Mouse (Mus musculus) midbrain, embryonic 10.5 days (tissue): ENCODE measurements around the gene Rrp9. TPM values are rescaled to one million over a fixed set of nuclear protein-coding genes. Genes with fewer than 3 reads are reported as not detected.
"Not testable (repeated sequence)": the region's sequence is repeated elsewhere in the genome, so short reads cannot be mapped to it uniquely, and the experiment has no call there.

Experiments used
- DNase-seq: peaks from one replicate; pipeline ENCODE4 v3.0.0-alpha.2; 2017; ENCODE audit warnings: low spot score
- H3K27ac ChIP-seq: fragments of 300-500 bp; sonication (generic); replicated peaks from 2 replicates; pipeline ENCODE4 v1.5.1; 2016; ENCODE audit warnings: mild to moderate bottlenecking
- H3K27me3 ChIP-seq: fragments of 300-500 bp; sonication (generic); 2 replicates; pipeline ENCODE4 v1.6.1; 2016; ENCODE audit warnings: low read depth, mild to moderate bottlenecking; ENCODE audit not compliant: poor library complexity, severe bottlenecking
- H3K36me3 ChIP-seq: fragments of 300-500 bp; sonication (generic); 2 replicates; pipeline ENCODE4 v1.6.1; 2016; ENCODE audit warnings: mild to moderate bottlenecking, moderate library complexity
- H3K4me1 ChIP-seq: fragments of 300-500 bp; sonication (generic); 2 replicates; pipeline ENCODE4 v1.6.1; 2016
- H3K4me3 ChIP-seq: fragments of 300-500 bp; sonication (generic); 2 replicates; pipeline ENCODE4 v1.5.1; 2016; ENCODE audit warnings: mild to moderate bottlenecking, moderate library complexity
- H3K9me3 ChIP-seq: fragments of 300-500 bp; sonication (generic); replicated peaks from 2 replicates; pipeline ENCODE4 v1.6.1; 2016; ENCODE audit warnings: mild to moderate bottlenecking
- WGBS: fragments of 180-500 bp; shearing (Covaris S2); methylation state at CpG from one replicate; pipeline ENCODE4 v1.1.7; 2016; 5-methylcytosine and 5-hydroxymethylcytosine counted together
- polyA plus RNA-seq: library from polyadenylated mRNA; unstranded; fragments of >200 nt; fragmentation: Nextera tagmentation; extraction: Ambion mirVana; gene quantifications from 2 replicates; pipeline ENCODE4 v1.2.1, GENCODE M21; 2016

Gene Rrp9
- polyA plus RNA-seq, 1 experiment from 2014 or later, result 74.9 TPM

DNA sequence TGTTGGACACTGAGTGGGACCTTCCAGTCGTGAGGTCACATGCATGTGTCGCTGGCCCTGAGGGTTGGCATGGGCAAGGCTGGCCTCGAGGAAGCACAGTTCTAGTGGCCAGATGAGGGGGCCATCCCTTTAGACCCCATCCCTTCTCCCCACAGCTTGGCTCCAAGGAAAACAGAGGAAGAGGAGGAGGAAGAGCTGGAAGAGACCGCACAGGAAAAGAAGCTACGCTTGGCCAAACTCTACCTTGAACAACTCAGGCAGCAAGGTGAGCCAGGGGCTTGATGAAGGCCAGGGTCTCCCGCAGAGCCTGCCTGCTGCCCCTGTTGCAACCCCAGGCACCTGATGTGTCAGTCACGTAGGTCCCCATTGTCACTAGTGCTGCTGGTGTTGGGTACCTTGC is 4.8 kb downstream of the Rrp9 start:
- Histone ChIP-seq H3K27me3 (no peaks in the 10 kb centered on the region), H3K4me3 (no peak overlapping the region), H3K36me3 (peaks cover 65% of the 10 kb centered on the region), H3K9me3 (no peaks in the 10 kb centered on the region), H3K4me1 (peaks cover 28% of the 10 kb centered on the region), H3K27ac (no peak overlapping the region)
- 95% methylated on average over 7 of the region's 7 CpGs for WGBS
- no peak for DNase-seq

DNA sequence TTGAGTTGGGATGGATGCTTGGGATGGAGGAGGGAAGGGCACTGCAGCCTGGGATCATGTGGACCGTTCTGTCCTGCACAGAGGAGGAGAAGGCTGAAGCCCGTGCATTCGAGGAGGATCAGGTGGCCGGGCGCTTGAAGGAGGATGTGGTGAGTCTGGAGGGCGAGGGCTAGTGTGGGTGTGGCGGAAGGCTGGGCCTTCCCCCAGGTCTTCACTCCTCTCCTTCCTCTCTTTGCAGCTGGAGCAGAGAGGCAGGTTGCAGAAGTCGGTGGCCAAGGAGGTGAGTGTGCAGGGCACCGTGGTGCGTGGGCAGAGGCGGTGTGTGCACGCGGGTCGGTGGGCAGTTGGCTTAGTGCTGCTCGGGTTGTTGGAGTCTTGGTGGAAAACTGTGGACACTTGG is 5.3 kb downstream of the Rrp9 start:
- WGBS, result 97% methylated on average over 15 of the region's 15 CpGs
- Histone ChIP-seq H3K27ac (no peak overlapping the region), H3K36me3 (peaks cover 70% of the 10 kb centered on the region), H3K27me3 (no peaks in the 10 kb centered on the region), H3K4me3 (no peak overlapping the region), H3K9me3 (no peaks in the 10 kb centered on the region), H3K4me1 (peaks cover 23% of the 10 kb centered on the region)
- no peak for DNase-seq

DNA sequence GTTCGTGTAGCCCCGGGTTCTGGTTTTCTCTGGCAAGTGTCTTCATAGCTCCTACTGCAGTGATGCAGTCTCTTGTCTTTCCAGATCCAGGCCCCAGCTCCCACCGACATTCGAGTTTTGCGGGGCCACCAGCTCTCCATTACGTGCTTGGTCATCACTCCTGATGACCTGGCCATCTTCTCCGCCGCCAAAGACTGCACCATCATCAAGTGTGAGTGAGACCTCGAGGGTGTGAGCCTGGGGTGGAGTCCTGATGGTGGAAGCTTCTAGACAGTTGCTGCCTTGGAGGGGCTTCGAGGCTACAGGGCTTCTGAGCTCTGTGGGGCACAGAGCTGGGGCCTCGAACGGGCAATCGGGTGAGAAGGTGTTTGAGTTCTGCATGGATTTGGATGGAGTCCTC is 5.9 kb downstream of the Rrp9 start:
- DNase-seq, result no peak
- Histone ChIP-seq H3K4me1 (peaks cover 17% of the 10 kb centered on the region), H3K27ac (no peak overlapping the region), H3K4me3 (no peak overlapping the region), H3K9me3 (no peaks in the 10 kb centered on the region), H3K36me3 (peaks cover 75% of the 10 kb centered on the region), H3K27me3 (no peaks in the 10 kb centered on the region)
- 94% methylated on average over 13 of the region's 13 CpGs for WGBS

DNA sequence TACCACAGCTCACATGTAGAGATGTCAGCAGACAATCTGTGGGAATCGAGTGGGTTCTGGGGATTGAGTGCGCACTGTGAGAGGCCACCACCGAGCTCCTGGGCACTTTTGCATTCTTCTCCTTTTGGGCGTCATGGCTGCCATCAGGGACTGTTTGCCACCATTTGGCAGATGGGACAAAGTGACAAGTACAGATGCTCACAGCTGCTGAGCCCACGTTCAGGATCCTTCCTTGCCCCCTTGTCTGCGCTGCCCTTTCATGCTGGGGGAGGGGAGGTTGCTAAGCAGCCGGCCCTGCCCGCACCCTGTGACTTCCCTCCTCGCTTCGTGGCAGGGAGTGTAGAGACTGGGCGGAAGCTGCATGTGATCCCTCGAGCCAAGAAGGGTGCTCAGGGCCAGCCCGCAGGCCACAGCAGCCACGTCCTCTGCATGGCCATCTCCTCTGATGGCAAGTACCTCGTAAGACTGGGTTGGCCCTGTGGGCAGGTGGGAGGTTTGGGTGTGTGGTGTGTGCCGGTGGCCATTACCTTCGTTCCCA is 6.9 kb downstream of the Rrp9 start:
- Histone ChIP-seq H3K27ac (no peak overlapping the region), H3K4me1 (peaks cover 9% of the 10 kb centered on the region), H3K9me3 (no peaks in the 10 kb centered on the region), H3K27me3 (no peaks in the 10 kb centered on the region), H3K36me3 (peaks cover 75% of the 10 kb centered on the region), H3K4me3 (no peak overlapping the region)
- WGBS, result 88% methylated on average over 17 of the region's 17 CpGs
- DNase-seq, result no peak

DNA sequence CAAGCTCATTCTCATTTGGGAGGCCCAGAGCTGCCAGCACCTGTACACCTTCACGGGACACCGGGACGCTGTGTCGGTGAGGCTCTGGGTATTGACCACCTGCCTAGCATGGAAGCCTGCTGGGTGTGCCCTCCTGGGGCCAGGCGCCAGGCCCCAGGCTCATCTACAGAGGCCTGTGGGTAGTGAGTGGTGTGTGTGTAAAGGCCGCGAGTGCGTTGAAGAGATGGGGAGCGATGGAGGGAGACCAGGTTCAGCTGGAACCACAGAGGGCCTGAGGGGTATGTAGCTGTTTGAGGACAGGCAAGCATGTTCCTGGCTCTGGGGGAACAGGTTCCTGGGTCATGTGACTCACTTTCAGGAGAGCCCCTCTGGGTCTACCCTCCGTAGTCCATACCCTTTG is 7.4 kb downstream of the Rrp9 start:
- no peak overlapping the region for H3K27ac ChIP-seq
- no peaks in the 10 kb centered on the region for H3K9me3 ChIP-seq
- H3K4me1 ChIP-seq, result peaks cover 4% of the 10 kb centered on the region
- 95% methylated on average over 10 of the region's 10 CpGs for WGBS
- H3K27me3 ChIP-seq, result no peaks in the 10 kb centered on the region
- DNase-seq, result no peak
- peaks cover 75% of the 10 kb centered on the region for H3K36me3 ChIP-seq
- no peak overlapping the region for H3K4me3 ChIP-seq

DNA sequence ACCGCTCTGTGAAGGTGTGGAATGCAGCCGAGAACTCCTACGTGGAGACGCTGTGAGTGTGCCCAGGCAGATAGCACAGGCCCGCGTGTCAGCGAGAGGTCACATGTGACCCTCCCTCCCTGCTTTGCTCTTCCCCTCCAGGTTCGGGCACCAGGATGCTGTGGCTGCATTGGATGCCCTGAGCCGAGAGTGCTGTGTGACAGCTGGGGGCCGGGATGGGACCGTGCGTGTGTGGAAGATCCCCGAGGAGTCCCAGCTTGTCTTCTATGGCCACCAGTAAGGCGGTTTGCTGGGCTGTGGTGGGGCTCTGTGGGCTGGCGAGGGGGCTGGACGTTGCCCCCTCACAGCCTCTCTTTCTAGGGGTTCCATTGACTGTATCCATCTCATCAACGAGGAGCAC is 7.8 kb downstream of the Rrp9 start:
- 94% methylated on average over 17 of the region's 17 CpGs for WGBS
- H3K4me1 ChIP-seq, result no peaks in the 10 kb centered on the region
- H3K36me3 ChIP-seq, result peaks cover 75% of the 10 kb centered on the region
- DNase-seq, result no peak
- no peaks in the 10 kb centered on the region for H3K9me3 ChIP-seq
- H3K27ac ChIP-seq, result no peak overlapping the region
- no peaks in the 10 kb centered on the region for H3K27me3 ChIP-seq
- H3K4me3 ChIP-seq, result no peak overlapping the region

DNA sequence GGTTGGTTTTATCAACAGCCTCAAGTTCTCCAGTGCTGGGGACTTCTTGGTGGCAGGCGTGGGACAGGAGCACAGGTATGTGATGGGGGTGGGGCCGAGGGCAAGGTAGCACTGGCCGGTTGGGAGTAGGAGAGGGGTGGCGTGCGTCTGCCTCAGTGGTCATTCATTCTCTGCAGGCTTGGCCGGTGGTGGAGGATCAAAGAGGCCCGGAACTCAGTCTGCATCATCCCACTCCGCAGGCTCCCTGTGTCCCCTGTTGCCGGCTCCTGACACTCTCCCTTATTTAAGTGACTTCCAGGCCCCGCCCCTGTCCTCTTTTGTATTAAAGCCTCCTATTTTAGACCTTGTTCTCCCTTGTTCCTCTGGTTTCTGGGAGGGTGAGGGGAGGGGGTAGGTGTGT is 9.3 kb downstream of the Rrp9 start:
- WGBS, result 81% methylated on average over 10 of the region's 10 CpGs
- H3K36me3 ChIP-seq, result peaks cover 63% of the 10 kb centered on the region

DNA sequence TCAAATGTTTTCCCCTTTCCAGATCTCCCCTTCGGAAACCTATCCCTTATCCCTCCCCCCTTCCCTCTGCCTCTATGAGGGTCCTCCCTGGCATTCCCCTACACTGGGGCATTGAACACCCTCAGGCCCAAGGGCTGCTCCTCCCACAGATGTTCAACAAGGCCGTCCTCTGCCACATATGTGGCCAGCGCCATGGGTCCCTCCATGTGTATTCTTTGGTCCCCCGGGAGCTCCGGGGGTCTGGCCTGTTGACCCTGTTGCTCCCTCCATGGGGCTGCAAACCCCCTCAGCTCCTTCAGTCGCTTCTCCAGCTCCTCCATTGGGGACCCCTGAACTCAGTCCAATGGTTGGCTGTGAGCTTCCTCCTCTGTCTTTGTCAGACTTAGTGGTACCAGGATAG is 11.8 kb downstream of the Rrp9 start:
- peaks cover 39% of the 10 kb centered on the region for H3K36me3 ChIP-seq
- 90% methylated on average over 6 of the region's 6 CpGs for WGBS
- not testable (repeated sequence) for H3K27me3 ChIP-seq, H3K4me3 ChIP-seq, H3K4me1 ChIP-seq, H3K9me3 ChIP-seq, DNase-seq, H3K27ac ChIP-seq

More for the DNA sequence above, 9.3 kb downstream of the Rrp9 start:
- DNase-seq, result no peak
- Histone ChIP-seq H3K27ac (no peak overlapping the region), H3K27me3 (no peaks in the 10 kb centered on the region), H3K4me1 (no peaks in the 10 kb centered on the region), H3K4me3 (no peak overlapping the region), H3K9me3 (no peaks in the 10 kb centered on the region)

DNA sequence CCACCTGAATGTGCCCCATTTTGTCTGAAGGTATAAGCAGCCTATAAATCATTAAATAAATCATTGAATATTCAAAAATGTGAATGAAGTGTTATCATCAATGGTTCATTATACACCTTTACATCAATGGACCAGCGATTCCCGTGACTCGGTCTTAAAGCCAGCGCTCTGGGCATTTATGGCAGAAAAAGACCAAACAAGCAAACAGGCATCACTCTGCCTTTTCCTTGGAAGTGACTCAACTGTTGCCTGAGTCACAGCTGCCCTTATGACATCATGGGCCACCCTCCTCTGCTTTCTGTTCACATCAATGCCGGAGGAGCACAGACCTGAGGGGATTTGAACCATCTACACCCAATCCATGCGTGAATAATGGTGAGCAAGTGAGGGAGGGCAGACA is 23.9 kb downstream of the Rrp9 start, which contains the start of gene Iqcf1:
Gene Iqcf1, plus strand, starts transcription at position 301 of the 400 bp plus-strand sequence.
- Histone ChIP-seq H3K9me3 (no peaks in the 10 kb centered on the region), H3K4me3 (no peak within 1 kb of the TSS), H3K4me1 (no peaks in the 10 kb centered on the region), H3K27me3 (no peaks in the 10 kb centered on the region), H3K27ac (no peak within 1 kb of the TSS), H3K36me3 (no peaks in the 10 kb centered on the region)
- WGBS, result 93% methylated on average over 6 of the region's 6 CpGs
- DNase-seq, result no peak

DNA sequence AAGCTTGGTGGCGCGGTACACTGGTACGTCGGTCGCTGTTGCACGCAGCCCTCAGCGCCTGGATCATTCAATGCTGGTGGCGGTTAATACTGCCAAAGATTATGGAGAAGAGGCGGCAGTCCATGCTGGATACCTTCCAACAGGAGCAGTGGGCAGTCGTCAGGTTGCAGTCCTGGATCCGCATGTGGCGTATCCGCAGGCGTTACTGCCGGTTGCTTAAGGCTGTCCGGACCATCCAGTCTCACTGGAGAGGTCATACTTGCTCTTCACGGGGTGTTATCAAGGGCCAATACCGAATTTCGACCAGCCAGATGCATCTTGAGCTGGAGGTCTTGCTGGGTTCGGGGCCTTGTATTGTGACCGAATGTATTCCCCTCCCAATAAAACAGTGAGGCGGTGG is 26.1 kb downstream of the Rrp9 start:
- Histone ChIP-seq H3K4me3 (no peak overlapping the region), H3K36me3 (no peaks in the 10 kb centered on the region), H3K9me3 (no peaks in the 10 kb centered on the region), H3K27ac (no peak overlapping the region), H3K27me3 (no peaks in the 10 kb centered on the region), H3K4me1 (no peaks in the 10 kb centered on the region)
- no peak for DNase-seq
- WGBS, result 90% methylated on average over 22 of the region's 22 CpGs

DNA sequence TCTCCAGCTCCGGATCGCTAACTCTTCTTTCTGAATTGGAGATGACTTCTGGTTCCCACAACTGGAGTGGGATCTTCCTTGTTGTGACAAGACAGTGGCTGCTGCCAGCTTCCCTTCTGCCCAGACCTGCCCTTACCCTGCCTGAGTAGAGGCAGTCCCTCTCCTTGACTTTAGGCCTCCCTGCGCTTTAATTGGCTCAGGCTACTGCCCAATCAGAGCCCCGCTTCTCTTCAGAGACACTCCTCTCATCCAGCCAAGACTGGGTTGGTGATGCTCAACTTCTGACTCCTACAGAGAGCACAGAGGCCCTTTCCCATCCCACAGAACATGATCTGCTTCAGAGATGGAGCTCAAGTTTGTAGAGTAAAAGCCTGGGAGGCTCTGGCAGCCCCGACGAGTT is 28.5 kb downstream of the Rrp9 start:
- no peak for DNase-seq

DNA sequence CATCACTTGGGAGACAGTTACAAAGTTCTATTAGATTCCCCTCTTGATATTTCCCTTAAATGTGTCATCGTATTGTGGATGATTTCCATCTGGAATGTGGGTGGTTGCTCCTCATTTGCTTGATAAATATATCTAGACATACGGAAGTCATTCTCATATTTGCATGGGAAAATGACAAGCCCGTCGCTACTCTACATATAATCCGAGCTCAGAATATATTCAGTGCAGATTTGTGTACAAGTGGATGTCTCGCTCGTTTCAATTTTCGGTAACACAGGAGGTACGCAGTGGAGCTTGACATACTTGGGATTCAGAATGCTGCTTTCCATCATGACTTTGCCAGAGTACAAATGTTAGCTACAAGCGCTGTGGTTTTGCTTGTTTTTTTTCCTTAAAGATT is 33.6 kb downstream of the Rrp9 start:
- no peaks in the 10 kb centered on the region for H3K27me3 ChIP-seq
- DNase-seq, result no peak
- H3K4me3 ChIP-seq, result no peak overlapping the region
- no peaks in the 10 kb centered on the region for H3K9me3 ChIP-seq
- no peak overlapping the region for H3K27ac ChIP-seq
- H3K36me3 ChIP-seq, result no peaks in the 10 kb centered on the region
- H3K4me1 ChIP-seq, result no peaks in the 10 kb centered on the region
- 95% methylated on average over 10 of the region's 10 CpGs for WGBS

More for the DNA sequence above, 28.5 kb downstream of the Rrp9 start:
- 71% methylated on average over 6 of the region's 6 CpGs for WGBS
- H3K27ac ChIP-seq, result no peak overlapping the region
- H3K4me3 ChIP-seq, result no peak overlapping the region
- H3K4me1 ChIP-seq, result no peaks in the 10 kb centered on the region
- no peaks in the 10 kb centered on the region for H3K36me3 ChIP-seq
- H3K9me3 ChIP-seq, result no peaks in the 10 kb centered on the region
- no peaks in the 10 kb centered on the region for H3K27me3 ChIP-seq

DNA sequence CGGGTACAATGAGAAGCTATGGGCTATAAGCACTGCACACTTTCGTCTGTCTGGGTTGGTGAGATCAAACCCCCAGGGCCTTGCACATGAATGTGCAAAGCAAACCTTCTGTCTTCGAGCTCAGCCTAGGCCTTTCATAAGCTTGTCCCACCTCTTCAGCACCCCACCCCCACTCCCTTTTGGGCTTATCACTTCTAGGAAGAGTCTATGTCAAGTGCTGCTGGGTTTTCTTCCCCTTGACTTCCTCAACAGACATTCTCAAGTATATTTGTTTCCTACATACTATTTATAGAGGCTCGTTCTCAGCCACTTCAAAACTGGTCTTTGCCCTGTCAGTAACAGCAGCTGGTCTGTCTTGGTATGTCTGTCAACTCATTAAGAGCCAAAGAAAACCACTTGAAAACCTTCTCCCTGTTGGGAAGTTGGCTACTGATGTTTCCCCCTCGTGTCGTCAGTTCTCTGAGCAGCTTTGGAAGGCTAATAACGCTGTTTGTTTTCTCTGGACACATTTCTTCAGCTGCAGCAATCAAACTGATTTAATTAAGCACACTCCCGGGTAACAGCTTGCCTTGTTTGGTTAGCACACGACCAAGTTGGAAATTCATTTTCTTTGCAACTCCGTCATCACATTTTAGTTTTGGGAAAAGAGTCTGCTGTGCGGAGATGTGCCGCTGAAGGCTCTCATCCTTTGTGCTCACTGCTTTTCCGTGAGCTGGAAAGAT is 37.1 kb downstream of the Rrp9 start:
- H3K4me3 ChIP-seq, result no peak overlapping the region
- WGBS, result 77% methylated on average over 13 of the region's 13 CpGs
- H3K4me1 ChIP-seq, result no peaks in the 10 kb centered on the region
- H3K27me3 ChIP-seq, result no peaks in the 10 kb centered on the region
- DNase-seq, result no peak
- H3K27ac ChIP-seq, result no peak overlapping the region
- no peaks in the 10 kb centered on the region for H3K36me3 ChIP-seq
- no peaks in the 10 kb centered on the region for H3K9me3 ChIP-seq
